Mouse (Mus musculus) left cerebral cortex, postnatal 25 days (tissue): Measurements from ENCODE around the gene Caly. TPM values are rescaled to one million over a fixed set of nuclear protein-coding genes. Genes with fewer than 3 reads are reported as not detected.

Experiments
- DNase-seq, 2 experiments: peaks; one replicate each; pipeline ENCODE4 v3.0.0; 2022; ENCODE audit warnings: low spot score in 2 of 2, mixed read lengths in 1 of 2
- intact Hi-C: fragments of 180-260 bp; cut with DNase I; formaldehyde crosslinking; loops from one replicate; pipeline ENCODE4 v1.15.1; 2025
- total RNA-seq, 2 experiments: library from RNA; stranded (reverse); gene quantifications; 2 replicates each; pipeline ENCODE4 v1.2.3; 2021

Gene Caly
- total RNA-seq, 2 experiments from 2014 or later = 184 to 195 TPM

DNA sequence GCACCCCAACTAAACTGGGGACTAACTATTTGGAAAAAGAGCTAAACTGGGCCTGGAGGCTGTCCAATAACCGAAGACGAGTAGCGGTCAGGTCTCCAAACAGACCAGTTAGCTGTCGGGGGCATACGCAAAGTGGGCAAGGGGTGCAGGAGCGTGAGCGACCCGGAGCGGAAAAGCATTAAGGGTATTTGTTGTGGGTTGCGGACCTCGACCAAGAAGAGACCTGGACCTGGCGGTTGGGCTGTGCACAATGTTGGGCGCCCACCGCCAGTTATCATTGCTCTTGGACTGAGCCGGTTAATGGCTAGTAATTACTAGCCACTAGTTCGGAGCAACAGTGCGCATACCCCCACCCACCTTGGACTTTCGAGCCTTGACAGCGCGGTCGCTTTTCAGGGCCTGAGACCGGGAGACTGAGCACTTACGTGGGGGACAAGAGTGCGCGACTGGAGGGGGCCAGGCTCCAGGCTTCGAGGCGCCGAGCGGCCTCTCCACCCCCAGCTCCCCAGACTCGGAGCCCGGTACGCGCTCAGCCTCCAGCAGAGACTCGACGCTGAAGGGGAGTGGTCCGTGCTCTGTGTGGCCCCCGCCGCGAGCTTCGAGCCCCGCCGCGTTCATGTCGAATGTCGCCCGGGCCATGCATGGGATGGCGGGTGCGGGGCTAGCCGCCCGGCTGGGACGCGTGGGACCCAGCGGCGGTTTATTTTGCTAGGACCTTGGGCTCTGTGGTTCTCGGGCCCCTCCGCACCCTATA lies 33.8 kb downstream of the Caly start, which contains the start of gene Msx3:
Gene Msx3 (minus strand): TSS at position 729 of the 754 bp plus-strand sequence.
- intact Hi-C loops = no loop called here
- no peak for DNase-seq

DNA sequence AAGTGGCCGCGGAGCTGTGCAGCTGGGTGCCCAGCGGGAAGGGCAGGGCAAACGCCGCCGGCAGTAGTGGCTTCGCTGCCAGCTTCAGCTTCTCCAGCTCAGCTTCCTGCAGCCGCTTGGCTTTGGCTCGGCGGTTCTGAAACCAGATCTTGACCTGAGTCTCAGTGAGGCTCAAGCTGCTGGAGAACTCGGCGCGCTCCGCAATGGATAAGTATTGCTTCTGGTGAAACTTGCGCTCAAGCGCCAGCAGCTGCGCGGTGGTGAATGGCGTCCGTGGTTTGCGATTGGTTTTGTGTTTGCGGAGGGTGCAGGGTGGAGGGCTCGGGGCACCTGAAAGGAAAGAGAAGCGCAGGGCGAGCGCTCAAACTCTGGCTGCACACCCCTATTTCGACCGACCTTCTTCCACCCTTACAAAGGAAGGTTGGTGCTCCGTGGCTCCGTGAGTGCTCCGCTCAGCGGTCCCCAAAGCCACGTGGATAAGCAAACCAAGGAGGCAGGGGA lies 34.5 kb downstream of the Caly start:
- intact Hi-C loops = no loop called here
- peak in 1 of 2 experiments; percentile 23 for DNase-seq

DNA sequence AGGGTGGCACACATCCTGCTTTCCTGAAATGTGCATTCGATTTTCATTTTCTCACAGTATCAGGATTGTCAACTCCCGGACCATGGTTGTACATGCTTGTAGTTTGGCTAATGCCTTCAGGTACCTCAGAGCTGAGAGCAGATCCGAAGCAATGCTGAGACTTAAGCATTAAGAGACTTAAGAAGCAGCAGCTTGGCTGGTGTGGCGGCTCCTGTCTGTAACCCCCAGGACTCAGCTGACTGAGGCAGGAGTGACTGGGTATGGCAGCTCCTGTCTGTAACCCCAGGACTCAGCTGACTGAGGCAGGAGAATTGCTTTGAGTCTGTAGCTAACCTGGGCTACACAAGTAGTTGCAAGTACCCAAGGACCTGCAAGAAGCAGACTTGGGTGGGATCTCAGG lies 36.8 kb downstream of the Caly start:
- intact Hi-C loops = no loop called here
- no peak for DNase-seq

DNA sequence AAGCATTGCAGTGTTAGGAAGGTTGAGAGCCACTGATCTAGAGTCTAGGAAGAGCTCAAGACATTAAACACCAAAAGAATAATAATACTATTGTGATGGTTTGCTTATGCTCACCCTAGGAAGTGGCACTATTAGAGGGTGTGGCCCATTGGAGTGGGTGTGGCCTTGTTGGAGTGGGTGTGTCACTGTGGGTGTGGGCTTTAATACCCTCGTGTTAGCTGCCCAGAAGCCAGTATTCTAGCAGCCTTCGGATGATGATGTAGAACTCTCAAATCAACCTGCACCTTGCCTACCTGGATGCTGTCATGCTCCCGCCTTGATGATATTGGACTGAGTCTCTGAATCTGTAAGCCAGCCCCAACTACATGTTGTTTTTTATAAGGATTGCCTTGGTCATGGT lies 39.6 kb downstream of the Caly start:
- DNase-seq = no peak
- intact Hi-C loops = no loop called here

DNA sequence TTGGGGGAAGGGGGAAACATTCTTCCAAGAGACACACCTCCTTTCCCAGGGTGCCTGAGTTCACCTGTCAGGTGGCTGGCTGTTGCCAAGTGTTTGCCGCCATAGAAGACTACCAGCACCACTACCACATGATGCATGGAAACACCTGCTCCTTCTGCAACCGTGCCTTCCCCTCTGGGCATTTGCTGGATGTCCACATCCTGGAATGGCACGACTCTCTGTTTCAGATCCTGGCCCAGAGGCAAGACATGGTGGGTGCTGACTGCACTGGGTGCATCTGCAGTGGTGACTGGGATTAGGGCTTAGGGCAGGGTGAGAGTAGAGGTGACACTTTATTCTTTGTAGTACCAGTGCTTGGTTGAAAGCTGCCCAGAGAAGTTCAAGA lies 45.2 kb downstream of the Caly start:
- DNase-seq = no peak
- intact Hi-C loops = no loop called here

DNA sequence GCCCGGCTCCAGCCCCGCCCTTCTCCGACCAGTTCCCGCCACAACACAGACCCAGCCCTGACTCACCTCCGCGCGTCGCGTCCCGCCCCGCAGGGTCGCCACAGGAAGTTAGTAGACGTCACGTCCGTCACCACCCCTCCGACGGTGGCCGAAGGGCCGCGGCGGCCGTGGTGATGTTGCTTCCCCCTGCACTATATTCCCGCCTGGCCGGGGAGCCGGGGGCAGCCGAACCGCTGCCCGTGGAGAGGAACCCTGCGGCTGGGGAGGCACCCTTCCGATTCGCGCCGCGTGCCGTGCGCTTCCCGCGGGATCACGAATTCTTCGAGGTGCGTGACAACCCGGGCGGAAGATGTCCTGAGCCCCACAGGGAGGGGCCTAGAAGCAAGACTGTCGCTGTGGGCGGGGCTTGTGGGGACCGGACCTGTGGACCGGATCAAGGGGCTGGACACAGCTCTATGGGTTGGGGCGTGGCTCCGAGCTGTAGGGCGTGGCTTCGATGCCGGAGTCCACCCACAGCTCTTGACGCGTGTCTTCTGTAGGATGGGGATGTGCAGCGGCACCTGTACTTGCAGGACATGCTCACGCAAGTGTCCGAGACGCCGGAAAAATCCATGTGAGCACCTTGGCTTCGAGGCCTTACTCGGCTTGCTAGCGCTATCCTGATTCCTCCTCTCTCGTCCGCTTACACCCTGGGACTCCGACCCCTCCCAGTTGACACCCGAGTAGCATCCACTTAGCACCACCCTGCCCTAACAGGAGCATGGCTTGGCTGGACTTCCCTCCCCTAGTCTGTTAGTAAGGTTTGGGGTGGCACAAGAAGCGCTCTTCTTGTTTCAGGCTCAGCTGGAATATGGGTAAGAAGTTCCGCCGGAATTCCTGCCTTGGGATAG lies 45.8 kb downstream of the Caly start, which contains the start of the genes Zfp511 and Tubgcp2:
Gene Zfp511 (plus strand): TSS at position 111 of the 890 bp plus-strand sequence.
Gene Tubgcp2 (minus strand): TSS at position 389 of the 890 bp plus-strand sequence.
- DNase-seq = peak; percentile 94 to 96
- intact Hi-C loops = no loop called here

DNA sequence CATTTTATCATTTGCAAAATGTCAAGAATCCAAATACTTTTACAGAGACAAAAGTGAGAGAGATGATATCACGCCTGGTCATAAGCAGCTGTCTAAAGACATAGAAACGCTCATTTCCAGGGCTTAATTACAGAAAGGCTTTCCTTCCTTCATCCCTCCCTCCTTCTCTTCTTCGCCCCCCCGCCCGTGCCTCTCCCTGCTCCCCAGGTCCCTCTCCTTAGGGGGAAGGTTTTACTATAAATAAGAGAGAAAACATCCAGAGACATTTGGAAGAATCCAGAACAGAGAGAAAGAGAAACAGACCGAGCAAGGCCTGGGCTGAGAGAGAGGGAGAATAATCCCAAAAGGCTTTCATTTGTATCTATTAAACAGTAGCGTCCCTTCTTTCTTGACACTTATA lies 46.9 kb downstream of the Caly start:
- no peak for DNase-seq
- intact Hi-C loops = no loop called here

DNA sequence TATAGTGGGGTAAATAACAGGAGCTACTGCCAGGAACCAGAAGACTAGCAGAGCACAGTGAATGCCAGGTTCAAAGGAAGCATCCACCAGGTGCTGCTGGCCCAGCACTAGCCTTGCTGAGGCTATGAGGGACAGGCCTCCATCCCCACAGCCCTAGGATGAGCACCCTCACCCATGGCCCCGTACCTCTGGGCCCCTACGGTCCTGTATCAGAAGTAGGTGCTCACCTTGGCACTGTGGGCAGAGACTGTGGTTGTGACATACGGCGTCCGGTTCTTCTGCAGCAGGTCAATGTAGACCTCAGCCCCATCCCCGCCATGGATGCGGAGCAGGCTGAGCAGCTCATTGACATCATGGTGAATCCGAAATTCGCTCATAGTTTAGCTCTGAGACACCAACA lies 49.0 kb downstream of the Caly start:
- DNase-seq = no peak
- intact Hi-C loops = no loop called here

DNA sequence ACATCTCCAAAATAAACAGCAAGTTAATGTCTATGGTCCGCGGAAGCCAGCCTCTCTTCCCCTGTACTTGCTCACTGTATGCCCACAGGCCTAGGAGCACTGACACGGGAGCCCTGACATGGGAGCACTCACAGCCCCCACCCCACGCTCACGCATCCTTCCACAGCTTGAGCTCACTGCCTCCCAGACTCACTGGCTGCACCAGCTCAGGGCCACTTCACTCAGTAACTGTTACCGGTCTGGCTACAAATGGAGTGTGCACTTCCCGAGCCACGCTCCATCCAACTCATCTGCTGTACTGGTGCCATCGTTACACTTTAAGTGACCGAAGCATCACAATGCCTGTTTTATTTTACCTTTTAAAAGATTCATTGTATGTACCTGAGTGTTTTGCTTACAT lies 50.0 kb downstream of the Caly start:
- intact Hi-C loops = no loop called here
- DNase-seq = no peak

DNA sequence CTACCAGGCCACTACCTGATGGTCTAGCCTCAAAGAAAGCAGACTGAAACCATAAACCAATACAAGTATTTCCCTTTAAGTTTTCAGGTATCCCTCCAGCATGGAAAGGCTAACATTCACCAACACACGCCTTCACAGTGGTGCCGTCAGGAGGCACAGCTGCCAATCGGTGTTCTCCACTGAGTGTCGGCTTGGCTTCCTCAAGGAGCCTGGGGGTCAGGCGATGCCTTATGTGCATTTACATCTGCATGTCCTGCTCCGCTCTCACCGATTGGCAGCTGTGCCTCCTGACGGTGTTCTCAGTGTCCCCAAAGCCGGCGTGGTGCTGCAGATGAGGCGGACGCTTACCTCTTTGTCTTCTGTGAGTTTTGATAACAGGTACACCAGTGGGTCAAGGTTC lies 50.6 kb downstream of the Caly start:
- DNase-seq = no peak
- intact Hi-C loops = no loop called here

Other genes starting within 250 kb of the Caly start
- 10 to 100 TPM; 52.6 to 71.6 TPM for gene Adgra1, start 248.4 kb downstream of the Caly start, total RNA-seq
- gene Kndc1, start 187.9 kb downstream of the Caly start, total RNA-seq = 10 to 100 TPM; 54.4 to 58.6 TPM
- gene Utf1, start 138.8 kb downstream of the Caly start, total RNA-seq = not detected
- 1 to 10 TPM in 1 of 2 experiments, under 1 TPM in 1; 0.96 to 1.1 TPM for gene 6430531B16Rik, start 103.8 kb downstream of the Caly start, total RNA-seq
- 1 to 10 TPM; 2.6 to 2.7 TPM for gene Adam8, start 90.0 kb downstream of the Caly start, total RNA-seq
- gene Zfp511, start 46.2 kb downstream of the Caly start, total RNA-seq = 10 to 100 TPM; 26.5 to 27.5 TPM
- 10 to 100 TPM; 32.8 to 35.3 TPM for gene Tubgcp2, start 45.9 kb downstream of the Caly start, total RNA-seq
- gene Msx3, start 33.5 kb downstream of the Caly start, total RNA-seq = under 1 TPM in 1 of 2 experiments, not detected in 1; 0.23 TPM
- not detected for gene Prap1, start 10.8 kb upstream of the Caly start, total RNA-seq
- gene Fuom, start 19.9 kb upstream of the Caly start, total RNA-seq = 10 to 100 TPM; 56.2 to 56.3 TPM
- gene Paox, start 33.3 kb upstream of the Caly start, total RNA-seq = 1 to 10 TPM; 5.2 to 5.3 TPM
- 10 to 100 TPM; 46.1 to 49.0 TPM for gene Echs1, start 33.9 kb upstream of the Caly start, total RNA-seq
- 10 to 100 TPM; 22.4 TPM for gene Mtg1, start 55.0 kb upstream of the Caly start, total RNA-seq
- 100 to 1,000 TPM; 160 to 172 TPM for gene Sprn, start 72.3 kb upstream of the Caly start, total RNA-seq
- not detected for gene Olfr522, start 82.2 kb upstream of the Caly start, total RNA-seq
- gene Olfr523, start 90.7 kb upstream of the Caly start, total RNA-seq = not detected
- gene Olfr524, start 123.4 kb upstream of the Caly start, total RNA-seq = not detected
- not detected for gene Cd163l1, start 135.7 kb upstream of the Caly start, total RNA-seq
- under 1 TPM in 1 of 2 experiments, not detected in 1; 0.16 TPM for gene 5830411N06Rik, start 164.7 kb upstream of the Caly start, total RNA-seq
- gene Olfr525, start 238.3 kb upstream of the Caly start, total RNA-seq = not detected